Mouse (Mus musculus) ES-E14 (cell line): ENCODE results near the gene Plekhg1. TPM values are rescaled to one million over a fixed set of nuclear protein-coding genes. Genes with fewer than 3 reads are reported as not detected.

Source experiments
- DNase-seq: peaks from one replicate; pipeline ENCODE4 v3.0.0-alpha.2; 2013; ENCODE audit warnings: low read depth, low spot score
- H3K27ac ChIP-seq: 2 replicates; pipeline ENCODE4 v1.5.1; 2012; ENCODE audit warnings: low read depth, mild to moderate bottlenecking, low read length, moderate library complexity, mixed read lengths; ENCODE audit not compliant: poor library complexity, insufficient read depth, severe bottlenecking
- H3K36me3 ChIP-seq: 2 replicates; pipeline ENCODE4 v1.6.1; 2012; ENCODE audit warnings: mild to moderate bottlenecking, low read length, moderate library complexity, mixed read lengths; ENCODE audit not compliant: control insufficient read depth, poor library complexity, insufficient read depth, severe bottlenecking
- H3K4me1 ChIP-seq, 2 experiments: fragments of 150-350 bp in 1 of 2; sonication (generic) in 1 of 2; 2 replicates each; pipeline ENCODE4 v1.6.1; 2012; ENCODE audit warnings: low read length in 2 of 2, mild to moderate bottlenecking in 1 of 2, mixed read lengths in 1 of 2; ENCODE audit not compliant: control insufficient read depth in 2 of 2, insufficient read depth in 2 of 2, poor library complexity in 1 of 2
- H3K4me3 ChIP-seq, 2 experiments: fragments of 150-350 bp in 1 of 2; sonication (generic) in 1 of 2; 2 replicates each; pipeline ENCODE4 v1.5.1; 2012; ENCODE audit warnings: low read length in 2 of 2, low read depth in 1 of 2, mild to moderate bottlenecking in 1 of 2, mixed read lengths in 1 of 2; ENCODE audit not compliant: insufficient read depth in 1 of 2, poor library complexity in 1 of 2, severe bottlenecking in 1 of 2
- H3K9ac ChIP-seq: 2 replicates; pipeline ENCODE4 v1.6.1; 2012; ENCODE audit warnings: low read depth, mild to moderate bottlenecking, low read length, mixed read lengths; ENCODE audit not compliant: poor library complexity, insufficient read depth, severe bottlenecking
- H3K9me3 ChIP-seq: fragments of 150-350 bp; sonication (generic); 2 replicates; pipeline ENCODE4 v1.6.1; 2012; ENCODE audit warnings: low read depth, mild to moderate bottlenecking, low read length; ENCODE audit not compliant: control insufficient read depth, insufficient read depth
- CHD2 ChIP-seq: IDR thresholded peaks from 2 replicates; pipeline ENCODE4 v1.6.1; 2014; ENCODE audit warnings: mild to moderate bottlenecking, low read depth, low read length, inconsistent platforms
- HCFC1 ChIP-seq: IDR thresholded peaks from 2 replicates; pipeline ENCODE4 v1.6.1; 2012; ENCODE audit warnings: low read length, inconsistent platforms, borderline replicate concordance; ENCODE audit not compliant: insufficient read depth
- MAFK ChIP-seq: IDR thresholded peaks from 2 replicates; pipeline ENCODE4 v1.6.1; 2014; ENCODE audit warnings: mild to moderate bottlenecking, low read depth, low read length, inconsistent platforms; ENCODE audit not compliant: insufficient read depth
- ZC3H11A ChIP-seq: IDR thresholded peaks from 2 replicates; pipeline ENCODE4 v1.6.1; 2012; ENCODE audit warnings: low read depth, mild to moderate bottlenecking, inconsistent platforms, low read length, borderline replicate concordance
- ZNF384 ChIP-seq: IDR thresholded peaks from 2 replicates; pipeline ENCODE4 v1.6.1; 2012; ENCODE audit warnings: low read depth, low read length, inconsistent platforms
- in situ Hi-C, 2 experiments: fragments of 600-800 bp; cut with MboI; formaldehyde crosslinking; loops; one replicate each; pipeline ENCODE4 v1.15.1; 2025; ENCODE audit warnings: low sequenced_read_pairs in 2 of 2, inconsistent platforms in 1 of 2; ENCODE audit not compliant: unreplicated experiment in 2 of 2
- total RNA-seq: library from RNA; depleted of rRNA; stranded (reverse); fragments of 300-350 nt; gene quantifications from 2 replicates; pipeline ENCODE4 v1.2.3, GENCODE M21; 2012

The Plekhg1 gene
- total RNA-seq, 1 experiment, result 8.8 TPM

DNA sequence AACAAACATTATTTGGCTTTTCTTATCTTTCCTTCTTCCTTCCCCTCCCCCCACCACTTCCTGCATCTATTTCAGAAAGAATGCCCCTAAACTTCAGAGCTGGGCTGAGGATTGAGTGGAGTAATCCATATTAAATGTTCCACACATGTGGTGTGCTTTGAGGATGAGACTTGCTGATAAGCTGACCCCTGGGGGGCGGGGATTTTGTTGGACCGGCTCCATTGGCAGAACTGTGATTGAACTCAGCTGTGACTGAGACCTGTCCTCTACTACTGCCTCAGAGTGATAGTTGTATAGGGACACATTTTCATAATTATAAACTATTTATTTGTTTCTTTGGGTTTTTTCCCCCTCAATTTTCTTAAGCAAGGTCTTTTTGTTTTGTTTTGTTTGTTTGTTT lies 2.9 kb downstream of the Plekhg1 start:
- H3K27ac ChIP-seq, result no peak overlapping the region
- no peaks in the 10 kb centered on the region for H3K9me3 ChIP-seq
- no peaks in the 10 kb centered on the region for H3K36me3 ChIP-seq
- H3K4me3 ChIP-seq, result no peak overlapping the region
- in situ Hi-C loops, result no loop called here
- H3K9ac ChIP-seq, result no peak overlapping the region
- 0 out of 4 replicates have a peak, but pooled peaks cover 0 to 3% of the 10 kb centered on the region in 2 experiments for H3K4me1 ChIP-seq
- no peak for DNase-seq
- TF ChIP-seq MAFK (no peak), ZNF384 (no peak), HCFC1 (no peak), CHD2 (no peak), ZC3H11A (no peak)

DNA sequence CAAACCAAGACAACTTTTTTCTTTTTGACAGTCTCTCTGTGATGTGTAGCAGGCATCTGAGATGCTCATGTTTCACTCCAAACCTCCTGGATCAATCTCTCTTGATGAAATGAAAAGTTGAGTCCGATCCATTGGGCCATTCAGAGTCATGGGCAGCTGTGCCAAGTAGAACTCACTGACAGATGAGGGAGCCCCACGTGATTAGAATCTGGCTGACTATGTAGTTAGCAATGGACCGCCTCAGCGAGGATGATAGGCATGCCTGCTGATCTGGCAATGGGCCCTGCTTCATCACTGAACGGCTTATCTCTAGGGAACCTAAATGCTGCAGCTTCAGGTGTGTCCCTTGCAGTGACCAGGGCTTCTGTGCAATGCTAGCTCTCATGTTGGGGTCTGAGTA lies 3.7 kb downstream of the Plekhg1 start:
- H3K9ac ChIP-seq, result no peak overlapping the region
- no peaks in the 10 kb centered on the region for H3K36me3 ChIP-seq
- in situ Hi-C loops, result no loop called here
- TF ChIP-seq ZNF384, result no peak
- no peak for TF ChIP-seq MAFK
- TF ChIP-seq CHD2, result no peak
- no peak for TF ChIP-seq HCFC1
- TF ChIP-seq ZC3H11A, result no peak
- H3K4me3 ChIP-seq, result no peak overlapping the region
- no peak for DNase-seq
- 0 out of 4 replicates have a peak, but pooled peaks cover 0 to 3% of the 10 kb centered on the region in 2 experiments for H3K4me1 ChIP-seq
- no peak overlapping the region for H3K27ac ChIP-seq
- H3K9me3 ChIP-seq, result no peaks in the 10 kb centered on the region

DNA sequence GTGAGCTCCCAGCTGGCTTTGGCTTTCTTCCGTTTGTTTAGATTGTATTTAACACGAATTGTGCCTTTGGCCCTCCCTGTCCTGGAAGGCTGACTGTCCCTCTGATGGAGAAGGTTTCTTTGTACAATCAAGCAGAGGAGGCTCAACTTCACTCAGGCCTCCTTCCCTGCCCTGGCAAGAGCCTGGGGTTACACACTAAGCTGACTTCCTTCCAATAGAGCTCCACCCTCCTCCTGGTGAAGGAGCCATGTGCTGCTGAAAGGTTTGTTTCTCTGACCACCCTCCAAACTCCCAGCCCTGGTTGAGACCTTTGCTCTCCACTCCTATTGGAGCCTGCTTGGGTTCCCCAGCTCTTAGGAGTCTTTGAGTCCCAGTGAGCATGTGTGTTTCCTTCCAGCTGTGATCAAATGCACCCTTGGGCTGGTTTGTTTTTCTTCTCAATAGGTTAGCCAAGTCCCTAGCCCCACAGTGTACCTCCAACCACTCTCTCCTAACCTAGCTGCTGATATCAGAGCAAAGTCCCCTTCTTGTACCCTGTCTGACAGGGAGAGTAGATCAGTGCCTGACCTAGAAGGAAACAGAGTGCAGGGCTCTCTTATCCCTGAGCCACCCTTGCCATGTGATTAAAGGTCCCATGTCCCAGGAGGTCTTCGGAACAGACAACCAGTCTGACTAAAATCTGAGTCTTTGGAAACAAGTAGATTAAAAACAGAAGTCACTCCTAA lies 6.8 kb downstream of the Plekhg1 start:
- no peak for TF ChIP-seq CHD2
- no peak for TF ChIP-seq ZC3H11A
- TF ChIP-seq MAFK, result no peak
- in situ Hi-C loops, result no loop called here

DNA sequence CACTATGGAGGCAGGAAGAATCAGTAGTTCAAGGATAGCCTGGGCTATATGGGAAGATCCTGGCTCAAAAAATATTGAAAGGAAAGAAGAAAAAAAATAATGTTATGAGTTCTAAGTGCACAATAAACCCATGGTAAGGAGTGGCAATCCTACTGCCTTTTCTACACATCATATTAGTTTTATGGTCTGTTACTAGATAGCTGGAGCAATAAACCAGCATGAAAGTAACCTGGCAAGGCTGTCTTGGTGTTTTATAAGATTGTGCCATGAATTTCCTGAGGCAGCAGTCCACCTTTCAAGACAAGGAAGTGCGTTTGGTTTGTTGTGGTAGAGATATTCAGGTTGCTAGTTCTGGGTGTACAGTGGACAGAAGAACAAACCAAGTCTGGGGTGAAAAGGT lies 9.4 kb downstream of the Plekhg1 start:
- H3K4me3 ChIP-seq, result no peak overlapping the region
- H3K9me3 ChIP-seq, result no peaks in the 10 kb centered on the region
- H3K9ac ChIP-seq, result no peak overlapping the region
- no peak for DNase-seq
- H3K4me1 ChIP-seq, result 0 out of 4 replicates have a peak, but pooled peaks cover 0 to 3% of the 10 kb centered on the region in 2 experiments
- no peaks in the 10 kb centered on the region for H3K36me3 ChIP-seq
- H3K27ac ChIP-seq, result no peak overlapping the region
- no peak for TF ChIP-seq CHD2
- TF ChIP-seq HCFC1, result no peak
- TF ChIP-seq ZC3H11A, result no peak
- no peak for TF ChIP-seq MAFK
- TF ChIP-seq ZNF384, result no peak
- in situ Hi-C loops, result no loop called here

More for the DNA sequence above, 6.8 kb downstream of the Plekhg1 start:
- Histone ChIP-seq H3K9ac (no peak overlapping the region), H3K27ac (no peak overlapping the region), H3K36me3 (no peaks in the 10 kb centered on the region), H3K4me1 (0 out of 4 replicates have a peak, but pooled peaks cover 0 to 3% of the 10 kb centered on the region in 2 experiments), H3K4me3 (no peak overlapping the region), H3K9me3 (no peaks in the 10 kb centered on the region)
- DNase-seq, result no peak
